Mouse (Mus musculus) adrenal gland, postnatal 10 days (tissue): ENCODE measurements around the gene Nek7. TPM values are rescaled to one million over a fixed set of nuclear protein-coding genes. Genes with fewer than 3 reads are reported as not detected.

ENCODE experiments used
- DNase-seq: peaks from one replicate; pipeline ENCODE4 v3.0.0; 2021; ENCODE audit warnings: mixed read lengths
- total RNA-seq, 2 experiments: library from RNA; stranded (reverse); gene quantifications; 2 replicates each; pipeline ENCODE4 v1.2.3; 2021

The Nek7 gene
- total RNA-seq, 2 experiments from 2014 or later, result 44.1 to 45.6 TPM

- no peak for DNase-seq
These were observed 48.9 kb downstream of the Nek7 start for GRCm38 (mm10) chr1:138571038-138571441.

DNA sequence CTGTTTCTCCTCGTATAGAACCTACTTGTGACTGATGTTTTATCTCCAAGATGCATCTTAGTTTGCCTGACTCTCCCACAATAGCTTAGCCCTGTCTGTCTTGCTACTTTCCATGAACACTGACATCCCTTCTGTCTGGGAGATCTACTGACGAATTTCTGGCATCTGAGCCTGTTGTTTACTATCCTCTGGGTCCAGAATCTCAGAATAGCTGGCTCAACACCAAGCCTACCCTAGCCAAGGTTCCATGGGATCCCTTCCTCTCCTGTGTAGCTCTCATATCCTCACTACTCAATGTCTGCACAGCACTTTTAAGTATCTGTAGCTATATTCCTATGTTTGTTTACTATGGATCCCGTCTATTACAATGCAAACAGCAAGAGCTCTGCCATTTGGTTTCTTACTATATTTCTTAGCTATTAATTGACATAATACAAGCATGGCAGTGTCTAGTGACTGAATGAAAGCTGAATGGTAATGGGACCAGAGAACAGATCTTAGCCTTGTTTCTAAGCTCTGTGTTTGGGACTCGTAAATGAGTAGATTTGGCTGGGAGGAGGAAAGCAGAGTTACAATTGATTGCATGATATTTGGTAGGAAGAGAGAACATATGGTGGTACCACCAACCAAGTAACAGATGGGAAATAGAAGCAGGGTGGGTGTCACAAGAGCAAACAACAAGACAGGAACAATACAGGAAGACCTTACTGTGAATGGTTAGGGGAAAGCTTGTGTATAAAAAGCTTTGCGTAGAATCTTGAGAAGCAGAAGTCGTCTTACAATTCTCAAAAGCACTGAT, 51.3 kb downstream of the Nek7 start:
- no peak for DNase-seq

- peak; percentile 10 for DNase-seq
These were observed 52.0 kb downstream of the Nek7 start for GRCm38 (mm10) chr1:138567946-138568345.

DNA sequence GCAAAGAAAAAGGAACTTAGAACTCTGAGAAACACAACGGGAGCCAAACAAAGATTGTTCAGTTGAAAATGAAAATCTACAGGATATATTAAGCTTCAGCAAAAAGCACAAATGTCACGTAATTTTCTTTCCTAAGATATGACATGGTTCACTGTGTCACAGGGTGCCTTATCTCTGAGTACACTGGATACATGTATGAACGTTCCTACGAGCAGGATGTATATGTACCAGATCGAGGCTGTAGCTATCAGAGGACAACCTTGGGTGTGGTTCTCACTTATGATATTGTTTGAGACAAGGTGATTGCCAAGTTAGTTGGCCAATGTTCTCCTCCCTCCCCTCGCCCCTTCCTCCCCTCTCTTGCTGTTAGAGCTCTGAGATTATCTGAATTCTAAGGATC, 55.3 kb downstream of the Nek7 start:
- no peak for DNase-seq

DNA sequence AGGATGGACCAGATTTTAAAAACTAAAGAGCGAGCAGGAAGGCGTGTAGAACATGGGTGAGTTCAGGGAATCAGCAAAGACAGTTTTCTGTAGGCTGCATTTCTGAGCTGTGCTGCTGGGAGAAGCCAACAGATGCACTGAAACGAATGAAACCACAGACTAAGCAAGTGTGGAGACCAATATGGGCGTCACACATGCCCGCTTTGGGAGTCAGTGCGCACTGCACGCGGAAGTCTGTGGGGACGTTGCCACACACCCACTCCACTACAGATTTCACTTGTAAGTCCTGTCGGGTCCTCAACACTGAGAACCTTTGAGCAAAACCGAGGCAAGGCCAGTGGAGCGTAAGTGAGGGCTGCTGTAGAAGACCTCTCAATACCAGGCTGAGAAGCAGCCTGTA, 59.2 kb downstream of the Nek7 start:
- DNase-seq, result no peak

DNA sequence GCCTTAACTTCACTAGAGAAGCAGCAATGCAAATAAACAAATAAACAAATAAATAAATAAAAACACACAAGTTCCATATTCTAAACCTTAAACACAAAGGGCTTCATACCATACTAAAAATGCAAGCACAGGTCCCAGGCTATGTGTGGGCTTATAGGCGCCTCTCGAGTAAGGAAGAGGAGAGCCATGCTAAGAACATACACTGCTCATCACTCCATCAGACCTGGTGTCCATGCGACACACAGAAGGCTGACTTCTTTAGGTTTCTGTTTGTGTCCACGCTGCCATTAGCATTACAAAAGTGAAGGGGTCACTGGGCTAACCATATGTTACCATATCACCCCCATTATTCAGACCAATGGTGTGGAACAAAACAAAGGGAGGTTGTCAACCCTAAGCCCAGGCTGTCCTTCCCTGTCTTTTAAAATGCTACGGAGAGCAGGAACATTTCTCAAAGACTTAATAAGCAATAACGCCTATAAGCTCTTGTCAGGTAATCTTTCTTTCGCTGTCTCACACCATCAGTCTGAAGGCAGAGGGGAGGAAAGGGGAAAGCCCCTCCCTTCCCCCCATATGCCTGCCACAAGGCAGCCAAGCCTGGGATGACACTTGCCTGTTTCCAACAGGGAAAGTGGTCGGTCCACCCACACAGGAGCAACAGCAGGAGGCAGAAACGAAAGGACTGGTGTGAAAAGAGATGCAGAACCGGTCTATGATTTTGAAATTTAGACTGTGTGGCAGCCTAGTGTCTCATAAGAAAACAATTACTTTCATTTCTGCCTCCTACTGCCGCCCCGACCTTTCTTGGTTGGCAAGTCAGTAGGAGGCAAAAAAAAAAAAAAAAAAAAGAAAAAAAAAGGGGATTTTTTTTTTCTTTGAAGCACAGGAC, 60.5 kb downstream of the Nek7 start:
- DNase-seq, result no peak

DNA sequence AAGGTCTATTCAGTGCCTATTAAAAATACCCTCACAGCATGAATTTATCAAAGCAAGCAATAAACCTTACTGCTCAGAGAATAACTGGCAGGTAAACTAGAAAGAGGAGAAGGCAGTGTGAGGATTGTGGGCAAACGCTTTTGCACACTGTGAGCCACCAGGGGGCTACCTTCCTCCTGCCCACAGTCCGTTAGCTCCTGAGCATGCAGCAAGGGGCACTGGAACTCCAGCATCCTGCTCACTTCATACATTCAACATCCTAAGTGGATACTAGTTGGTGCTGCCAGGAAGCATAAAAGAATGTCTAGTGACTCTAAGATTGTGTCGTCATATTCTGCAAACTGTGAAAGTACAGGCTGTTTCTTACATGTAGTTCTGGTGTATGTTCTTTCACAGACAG, 61.6 kb downstream of the Nek7 start:
- DNase-seq, result no peak

GRCm38 (mm10) chr1:138554926-138555325, 65.0 kb downstream of the Nek7 start:
- no peak for DNase-seq

- peak; percentile 43 for DNase-seq
These were observed 69.8 kb downstream of the Nek7 start for GRCm38 (mm10) chr1:138550184-138550583.

- DNase-seq, result no peak
These were observed 77.8 kb downstream of the Nek7 start for GRCm38 (mm10) chr1:138542170-138542515.

DNA sequence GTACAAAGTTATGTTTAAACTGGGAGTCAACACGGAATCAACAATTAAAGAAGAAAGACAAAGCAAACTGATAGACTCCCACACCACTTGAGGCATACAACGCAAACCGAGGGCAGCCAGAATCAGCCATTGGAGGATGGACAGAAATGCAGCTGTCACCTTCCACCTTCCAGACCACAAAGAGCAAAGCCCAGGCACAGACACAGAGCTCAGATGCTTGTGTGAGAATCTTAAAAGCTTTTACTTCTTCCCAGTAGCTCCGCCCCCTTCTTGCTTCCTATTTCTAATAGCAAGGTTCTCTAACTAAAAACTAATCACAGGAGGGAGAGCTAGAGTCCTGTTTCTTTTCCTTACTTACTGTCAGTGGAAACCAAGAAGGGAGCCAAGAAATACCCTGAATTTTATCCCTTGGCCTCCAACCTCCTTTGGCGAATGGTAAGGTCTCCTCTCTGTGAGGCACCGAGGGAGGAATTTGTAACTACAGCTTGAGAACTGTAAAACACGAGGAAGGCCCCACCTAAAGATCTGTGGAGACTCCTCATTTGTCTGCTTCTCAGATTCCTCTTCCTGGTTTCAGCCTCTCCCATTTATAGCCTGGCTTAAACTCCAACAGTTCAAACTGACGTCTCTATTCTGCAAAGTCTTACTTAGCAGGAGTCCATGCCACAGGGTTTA, 78.3 kb downstream of the Nek7 start:
- DNase-seq, result no peak

DNA sequence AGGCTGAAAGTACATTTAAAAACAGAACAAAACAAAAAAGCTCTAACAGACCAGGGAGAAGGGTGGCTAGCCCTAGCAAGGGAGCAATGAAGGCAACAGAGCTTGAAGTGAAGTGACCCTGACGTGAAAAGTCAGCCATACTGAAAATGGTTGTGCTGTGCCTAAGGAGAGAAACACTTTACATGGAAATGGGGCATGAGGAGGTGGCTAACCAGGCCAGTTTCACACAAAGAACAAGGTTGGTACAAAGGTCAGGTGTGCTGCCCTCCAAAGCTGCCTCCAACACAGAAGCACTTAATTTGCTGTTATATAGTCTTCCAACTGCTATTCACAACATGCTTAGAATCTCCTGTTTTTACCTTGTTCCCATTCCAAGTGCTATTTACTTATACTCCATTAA, 80.2 kb downstream of the Nek7 start:
- no peak for DNase-seq

GRCm38 (mm10) chr1:138538217-138538616, 81.7 kb downstream of the Nek7 start:
- no peak for DNase-seq

GRCm38 (mm10) chr1:138535758-138536574, 84.0 kb downstream of the Nek7 start:
- no peak for DNase-seq

DNA sequence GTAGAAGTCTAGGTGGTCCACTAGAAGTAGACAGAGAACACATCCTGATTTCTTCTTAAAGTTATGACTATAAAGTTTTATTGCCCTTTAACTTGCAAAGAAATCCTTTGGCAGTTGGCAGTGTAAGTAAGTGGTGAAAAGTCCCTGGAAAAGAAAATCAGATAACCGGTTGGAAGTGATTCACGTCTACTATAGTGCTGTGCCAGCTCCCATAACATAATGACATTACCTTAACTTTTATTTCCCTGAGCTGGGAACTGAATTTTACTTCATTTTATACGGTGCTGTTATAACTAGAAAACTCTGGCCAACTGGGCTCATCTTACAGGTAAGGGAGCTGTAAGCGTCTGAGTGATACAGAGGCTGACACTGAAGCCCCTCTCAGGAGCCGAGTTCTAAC, 89.3 kb downstream of the Nek7 start:
- no peak for DNase-seq

GRCm38 (mm10) chr1:138523962-138524361, 96.0 kb downstream of the Nek7 start:
- DNase-seq, result no peak

DNA sequence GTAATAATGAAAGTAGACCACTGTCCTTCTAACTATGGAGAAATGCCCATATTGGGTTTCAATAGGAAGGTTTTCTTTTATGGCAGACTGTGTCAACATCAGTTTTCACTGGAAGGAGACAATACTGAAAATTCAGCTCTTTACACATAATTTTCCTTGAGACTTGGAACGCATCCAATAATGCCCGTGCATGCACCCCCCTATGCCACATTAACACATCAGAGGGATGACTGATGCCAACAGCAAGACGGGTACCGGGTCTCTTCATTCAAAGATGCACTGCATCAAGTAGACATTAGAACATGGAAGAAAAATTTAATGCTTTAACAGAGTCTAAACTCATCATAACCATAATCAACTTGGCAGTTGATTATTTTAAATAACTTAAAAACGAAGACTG, 101.7 kb downstream of the Nek7 start:
- DNase-seq, result no peak

GRCm38 (mm10) chr1:138517360-138518099, 102.4 kb downstream of the Nek7 start:
- no peak for DNase-seq

DNA sequence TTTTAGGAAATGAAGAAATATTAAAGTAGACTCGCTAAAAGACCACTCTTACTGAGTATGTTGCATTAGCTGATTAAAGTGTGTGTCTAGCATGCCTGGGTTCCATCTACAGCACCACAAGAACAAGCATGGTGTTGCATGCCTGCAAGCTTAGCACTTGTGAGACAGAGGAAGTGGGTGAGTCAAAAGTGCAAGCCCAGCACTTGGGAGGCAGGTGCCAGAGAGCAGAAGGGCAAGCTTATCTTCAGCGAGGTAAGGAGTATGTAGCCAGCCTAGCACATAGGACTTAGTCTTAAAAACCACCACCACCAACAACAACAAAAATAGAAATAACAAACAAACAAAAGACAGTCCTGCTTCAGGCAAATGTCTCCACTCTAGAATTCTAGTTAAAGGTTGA, 103.0 kb downstream of the Nek7 start:
- no peak for DNase-seq

DNA sequence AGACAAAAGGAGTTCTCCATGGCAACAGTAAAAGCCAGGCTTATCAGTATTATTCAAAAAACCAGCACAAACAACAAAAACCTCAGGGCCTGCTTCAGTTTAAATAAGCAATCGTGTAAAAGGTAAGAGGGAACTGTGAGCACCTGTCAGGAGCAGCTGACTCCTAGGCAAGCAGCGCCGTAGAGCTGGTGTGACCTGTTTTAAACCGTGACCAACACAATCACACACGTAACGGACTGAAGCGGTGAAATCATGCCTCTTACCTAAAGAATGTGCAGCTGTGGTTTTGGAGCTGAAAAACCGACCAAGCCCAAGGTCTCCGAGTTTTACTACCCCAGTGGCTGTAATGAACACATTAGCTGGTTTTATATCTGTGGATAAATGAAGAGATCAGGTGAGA, 104.6 kb downstream of the Nek7 start:
- DNase-seq, result no peak

GRCm38 (mm10) chr1:138513982-138514381, 106.0 kb downstream of the Nek7 start:
- no peak for DNase-seq
